Mouse (Mus musculus): ENCODE measurements around the gene Cdca4.

Cdca4 gene

GRCm38 (mm10) chr12:112857021-112857925 is 28.1 kb upstream of the Cdca4 start:
- in situ Hi-C loops (cut with MseI, MboI): no loop called here

- in situ Hi-C loops (cut with MseI, MboI): no loop called here
Measured at GRCm38 (mm10) chr12:112856338-112856737, 27.1 kb upstream of the Cdca4 start.

GRCm38 (mm10) chr12:112854610-112855333 is 25.5 kb upstream of the Cdca4 start:
- in situ Hi-C loops (cut with MseI, MboI): no loop called here

- in situ Hi-C loops (cut with MseI, MboI): no loop called here
Measured at GRCm38 (mm10) chr12:112853050-112853729, 24.0 kb upstream of the Cdca4 start.

GRCm38 (mm10) chr12:112851116-112851515 is 21.9 kb upstream of the Cdca4 start:
- in situ Hi-C loops (cut with MseI, MboI): no loop called here

GRCm38 (mm10) chr12:112850344-112850743 is 21.1 kb upstream of the Cdca4 start:
- in situ Hi-C loops (cut with MseI, MboI): no loop called here

GRCm38 (mm10) chr12:112849235-112850022 is 20.2 kb upstream of the Cdca4 start:
- in situ Hi-C loops (cut with MseI, MboI): no loop called here

- in situ Hi-C loops (cut with MseI, MboI): no loop called here
Measured at GRCm38 (mm10) chr12:112847880-112848279, 18.7 kb upstream of the Cdca4 start.

GRCm38 (mm10) chr12:112843803-112844202 is 14.6 kb upstream of the Cdca4 start:
- in situ Hi-C loops (cut with MseI, MboI): loop anchor here in 1 of 2 experiments (5.0 kb wide), 1 partner anchor 97 kb away; no protein-coding TSS in a partner anchor

GRCm38 (mm10) chr12:112842128-112842527 is 12.9 kb upstream of the Cdca4 start:
- in situ Hi-C loops (cut with MseI, MboI): loop anchor here in 1 of 2 experiments (5.0 kb wide), 1 partner anchor 95 kb away; no protein-coding TSS in a partner anchor

GRCm38 (mm10) chr12:112841338-112841892 is 12.2 kb upstream of the Cdca4 start:
- in situ Hi-C loops (cut with MseI, MboI): loop anchor here in 1 of 2 experiments (5.0 kb wide), 1 partner anchor 94 kb away; no protein-coding TSS in a partner anchor

- in situ Hi-C loops (cut with MseI, MboI): loop anchor here in 1 of 2 experiments (5.0 kb wide), 1 partner anchor 93 kb away; no protein-coding TSS in a partner anchor
Measured at GRCm38 (mm10) chr12:112840209-112841086, 11.2 kb upstream of the Cdca4 start.

- in situ Hi-C loops (cut with MseI, MboI): loop anchor here (5.0 to 10.0 kb wide), 2 partner anchors 33 to 90 kb away; partner anchors contain the start of gene Ahnak2 (in 1 of the 2)
Measured at GRCm38 (mm10) chr12:112835046-112835445, 5.8 kb upstream of the Cdca4 start.

- in situ Hi-C loops (cut with MseI, MboI): loop anchor here in 1 of 2 experiments (10.0 kb wide), 1 partner anchor 89 kb away; no protein-coding TSS in a partner anchor
Measured at GRCm38 (mm10) chr12:112833527-112833926, 4.3 kb upstream of the Cdca4 start.

GRCm38 (mm10) chr12:112832411-112832810 is 3.2 kb upstream of the Cdca4 start:
- in situ Hi-C loops (cut with MseI, MboI): loop anchor here in 1 of 2 experiments (10.0 kb wide), 1 partner anchor 88 kb away; no protein-coding TSS in a partner anchor

- in situ Hi-C loops (cut with MseI, MboI): loop anchor here in 1 of 2 experiments (10.0 kb wide), 1 partner anchor 86 kb away; no protein-coding TSS in a partner anchor
Measured at GRCm38 (mm10) chr12:112830570-112830969, 1.3 kb upstream of the Cdca4 start.

- in situ Hi-C loops (cut with MseI, MboI): loop anchor here in 1 of 2 experiments (10.0 kb wide), 1 partner anchor 85 kb away; no protein-coding TSS in a partner anchor
Measured at GRCm38 (mm10) chr12:112830141-112830540, 918 bp upstream of the Cdca4 start.

GRCm38 (mm10) chr12:112828501-112829243 is 551 bp downstream of the Cdca4 start:
- in situ Hi-C loops (cut with MseI, MboI): no loop called here
